Mouse (Mus musculus) mature B cell (primary cell): Measurements from ENCODE around the gene Lmna.

Experiments
- in situ Hi-C: fragments of 300-500 bp; cut with MboI; formaldehyde crosslinking; loops from 2 replicates; pipeline ENCODE4 v1.14.3; 2019

The Lmna gene

DNA sequence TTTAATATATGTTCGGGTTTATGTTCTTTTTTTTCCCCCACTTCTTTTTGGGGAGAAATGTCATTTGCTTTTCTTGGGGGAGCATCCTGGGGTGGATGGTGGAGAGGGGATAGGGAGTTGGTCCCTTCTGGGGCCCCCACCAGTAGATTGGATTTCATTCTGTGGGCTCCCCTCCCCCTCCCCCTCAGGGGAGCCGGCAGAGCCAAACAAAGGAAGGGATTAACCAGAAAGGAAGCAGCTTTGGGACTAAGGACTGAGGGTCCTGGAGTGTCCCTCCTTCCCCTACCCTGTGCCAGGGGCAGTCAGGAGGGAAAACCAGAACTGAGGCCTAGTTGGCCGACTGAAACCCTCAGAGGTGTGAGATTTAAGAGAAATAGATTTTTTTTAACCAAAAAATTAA is 29.6 kb upstream of the Lmna start:
- in situ Hi-C loops: no loop called here

DNA sequence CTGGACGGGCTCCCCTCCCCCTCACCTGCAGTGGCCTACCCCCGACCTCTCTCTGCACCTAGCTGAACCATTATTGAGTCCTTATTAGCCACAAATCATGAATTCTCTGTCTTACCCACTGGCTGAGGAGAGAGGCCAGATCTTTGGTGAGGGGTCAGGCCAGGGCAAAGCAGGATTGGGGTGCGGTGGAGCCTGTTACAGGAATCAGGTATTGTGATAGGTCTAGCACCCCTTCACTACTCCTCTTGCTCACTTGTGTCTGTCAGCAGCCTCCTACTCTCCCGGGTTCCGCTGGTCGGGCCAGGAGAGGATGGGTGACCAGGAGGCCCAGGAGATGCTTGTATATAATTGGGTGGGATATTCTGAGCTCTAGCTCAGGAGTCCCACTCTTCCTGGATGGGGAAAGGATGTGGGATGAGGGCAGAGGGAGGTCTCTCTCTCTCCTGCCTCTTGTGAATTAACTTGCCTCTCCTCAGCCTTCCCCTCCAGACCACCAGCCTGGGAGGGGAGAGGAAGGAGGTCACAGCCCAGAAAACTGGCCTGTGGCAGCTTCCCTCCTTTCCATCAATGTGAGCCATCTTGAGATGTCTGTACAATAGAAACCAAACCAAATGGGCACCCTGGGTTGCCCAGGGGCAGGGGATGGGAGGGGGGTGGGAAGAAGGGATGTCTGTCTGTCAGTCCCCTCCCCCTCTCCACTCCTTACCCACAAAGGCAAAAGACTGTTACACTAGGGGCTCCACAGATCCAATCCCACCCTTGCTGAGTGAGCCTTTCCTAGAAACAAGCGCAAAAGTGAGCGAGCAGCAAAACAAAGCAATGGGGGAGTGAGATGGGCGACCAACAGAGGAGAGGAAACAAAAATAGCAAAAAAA is 28.8 kb upstream of the Lmna start:
- in situ Hi-C loops: no loop called here

DNA sequence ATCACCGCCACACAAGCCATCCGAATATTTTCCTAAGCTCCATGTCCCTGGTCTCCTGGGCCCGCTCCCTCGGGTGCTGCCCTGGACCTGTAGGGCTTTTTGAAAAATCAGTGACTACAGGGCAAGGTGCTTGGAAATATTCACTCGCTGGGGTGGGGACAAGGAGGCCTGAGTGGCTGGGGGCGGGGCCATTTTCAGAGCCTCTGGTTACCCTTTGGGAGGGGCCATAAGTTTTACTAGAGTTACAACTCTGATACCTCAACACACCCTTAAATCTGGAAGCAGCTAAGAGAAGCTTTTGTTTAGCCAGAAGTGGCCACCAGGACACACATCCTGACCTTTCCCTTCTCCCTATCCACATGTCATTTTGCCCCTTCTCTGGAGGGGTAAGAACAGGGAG is 27.4 kb upstream of the Lmna start:
- in situ Hi-C loops: no loop called here

DNA sequence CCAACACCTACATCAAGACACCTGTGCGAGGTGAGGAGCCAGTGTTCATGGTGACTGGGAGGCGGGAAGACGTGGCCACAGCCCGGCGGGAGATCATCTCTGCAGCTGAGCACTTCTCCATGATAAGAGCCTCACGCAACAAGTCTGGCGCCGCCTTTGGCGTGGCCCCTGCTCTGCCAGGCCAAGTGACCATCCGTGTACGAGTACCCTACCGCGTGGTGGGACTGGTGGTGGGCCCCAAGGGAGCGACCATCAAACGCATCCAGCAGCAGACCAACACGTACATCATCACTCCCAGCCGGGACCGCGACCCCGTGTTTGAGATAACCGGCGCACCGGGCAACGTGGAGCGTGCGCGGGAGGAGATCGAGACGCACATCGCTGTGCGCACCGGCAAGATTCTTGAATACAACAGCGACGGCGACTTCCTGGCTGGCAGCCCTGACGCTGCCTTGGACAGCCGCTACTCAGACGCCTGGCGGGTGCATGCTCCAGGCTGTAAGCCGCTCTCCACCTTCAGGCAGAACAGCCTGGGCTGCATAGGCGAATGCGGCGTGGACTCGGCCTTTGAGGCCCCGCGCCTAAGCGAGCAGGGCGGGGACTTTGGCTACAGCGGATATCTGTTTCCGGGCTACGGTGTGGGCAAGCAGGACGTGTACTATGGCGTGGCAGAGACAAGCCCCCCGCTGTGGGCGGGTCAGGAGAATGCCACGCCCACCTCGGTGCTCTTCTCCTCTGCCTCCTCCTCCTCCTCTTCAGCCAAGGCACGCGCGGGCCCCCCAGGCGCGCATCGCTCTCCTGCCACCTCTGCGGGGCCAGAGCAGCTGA is 26.6 kb upstream of the Lmna start:
- in situ Hi-C loops: no loop called here

DNA sequence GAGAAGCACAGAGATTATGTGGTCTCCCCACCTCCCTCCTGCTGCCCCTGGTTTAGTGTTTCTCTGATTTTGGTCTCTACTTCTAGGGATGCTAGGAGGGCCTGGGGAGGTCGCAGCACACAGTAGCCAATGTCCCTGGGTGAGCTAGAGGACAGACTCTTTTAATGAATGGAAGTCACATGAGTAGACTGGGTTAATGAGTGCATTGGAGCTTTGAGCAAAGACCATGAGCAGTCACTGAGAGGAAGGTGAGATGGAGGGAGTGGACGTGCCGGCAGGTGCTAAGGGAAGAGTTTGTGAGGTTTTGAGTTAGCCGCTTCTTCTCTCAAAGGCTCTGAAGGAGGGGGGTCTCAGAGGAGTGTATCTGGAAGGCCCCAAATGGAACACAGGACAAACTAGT is 25.8 kb upstream of the Lmna start:
- in situ Hi-C loops: no loop called here

DNA sequence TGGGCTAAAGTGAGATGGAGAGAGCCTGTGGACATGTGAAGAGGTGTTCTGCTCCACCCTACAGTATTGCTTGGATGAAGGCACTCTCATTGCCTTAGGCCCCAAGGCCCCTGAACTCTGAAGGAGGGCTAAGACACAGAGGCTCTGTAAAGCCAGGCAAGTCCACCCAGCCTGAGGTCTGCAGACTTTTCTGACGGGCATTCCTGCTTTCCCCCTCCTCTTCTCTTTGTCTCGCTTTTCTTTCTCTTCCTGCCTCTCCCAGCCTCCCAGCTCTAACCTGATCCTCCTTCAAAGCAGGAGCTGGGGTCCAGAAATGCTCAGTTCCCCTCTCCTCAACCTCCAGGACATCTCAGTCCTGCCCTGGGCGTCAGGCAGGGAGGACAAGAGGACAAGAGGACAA is 25.2 kb upstream of the Lmna start:
- in situ Hi-C loops: no loop called here

DNA sequence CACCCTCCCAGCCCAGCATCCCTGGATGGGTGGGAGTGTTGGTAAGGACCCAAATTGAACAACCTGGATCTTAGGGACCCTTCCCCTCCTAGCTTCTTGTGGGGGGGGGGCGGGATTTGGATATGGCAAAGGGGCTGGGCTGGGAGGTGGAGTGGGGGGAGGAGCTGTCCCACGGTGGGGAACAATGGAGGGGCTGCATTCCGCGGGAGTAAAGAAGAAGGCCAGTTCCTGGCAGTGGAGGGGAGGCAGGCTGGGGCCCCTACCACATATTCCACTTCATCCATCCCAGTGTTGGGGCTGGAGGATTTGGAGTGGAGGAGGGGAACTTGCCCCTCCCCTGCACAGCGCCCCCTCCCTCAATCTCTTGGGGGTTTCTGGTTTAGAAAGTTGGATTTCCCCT is 23.9 kb upstream of the Lmna start:
- in situ Hi-C loops: loop anchor here (5.0 kb wide), 1 partner anchor 126 kb away; no protein-coding TSS in a partner anchor

DNA sequence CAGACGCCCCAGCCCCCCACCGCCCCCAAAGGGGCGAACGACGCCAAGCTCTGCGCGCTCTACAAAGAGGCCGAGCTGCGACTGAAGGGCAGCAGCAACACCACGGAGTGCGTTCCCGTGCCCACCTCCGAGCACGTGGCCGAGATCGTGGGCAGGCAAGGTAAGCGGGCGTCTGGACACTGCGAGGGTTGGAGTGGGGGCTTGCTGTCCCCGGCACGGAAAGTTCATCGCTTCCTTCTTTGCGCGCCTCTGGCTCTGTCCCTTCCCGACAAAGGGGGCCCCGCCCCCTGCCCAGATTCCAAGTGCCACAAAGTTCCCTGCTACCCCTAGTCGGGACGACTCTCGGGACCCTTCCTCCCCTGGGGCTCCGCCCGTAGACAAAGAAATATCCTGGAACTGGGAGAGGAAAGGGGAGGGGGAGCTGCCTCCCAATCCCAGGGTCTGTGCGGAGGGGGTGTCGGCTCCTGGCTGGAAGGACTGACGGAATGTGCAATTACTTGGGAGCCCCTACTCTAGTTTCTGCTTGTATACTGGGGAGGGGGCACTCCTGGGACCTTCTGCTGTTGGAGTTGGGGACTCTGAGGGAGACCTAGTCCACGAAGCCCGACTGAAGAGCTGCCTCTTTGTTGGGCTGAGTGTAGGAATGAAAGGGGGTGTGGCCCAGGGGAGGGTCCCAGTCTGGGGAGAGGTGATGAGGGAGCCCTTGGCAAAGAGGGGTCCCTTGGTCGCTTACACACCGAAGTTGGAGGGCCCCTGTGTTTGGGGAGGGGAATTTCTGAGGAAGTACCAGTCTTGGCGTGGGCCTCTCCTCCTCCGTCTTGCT is 23.1 kb upstream of the Lmna start:
- in situ Hi-C loops: loop anchor here (5.0 kb wide), 1 partner anchor 126 kb away; no protein-coding TSS in a partner anchor

DNA sequence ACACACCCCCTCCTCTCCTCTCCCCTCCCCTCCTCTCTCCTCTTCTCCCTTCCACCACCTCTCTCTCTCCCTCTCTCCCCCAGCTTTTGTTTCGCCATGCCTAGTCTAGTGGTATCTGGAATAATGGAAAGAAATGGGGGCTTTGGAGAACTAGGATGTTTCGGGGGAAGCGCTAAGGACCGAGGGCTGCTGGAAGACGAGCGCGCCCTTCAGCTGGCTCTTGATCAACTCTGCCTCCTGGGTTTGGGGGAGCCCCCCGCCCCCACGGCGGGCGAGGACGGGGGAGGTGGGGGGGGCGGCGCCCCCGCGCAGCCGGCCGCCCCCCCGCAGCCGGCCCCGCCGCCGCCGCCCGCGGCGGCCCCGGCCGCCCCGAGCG is 22.5 kb upstream of the Lmna start, which contains the start of gene Mex3a:
Gene Mex3a (plus strand): TSS at position 97 of the 376 bp plus-strand sequence.
- in situ Hi-C loops: loop anchor here (5.0 kb wide), 1 partner anchor 125 kb away; no protein-coding TSS in a partner anchor

DNA sequence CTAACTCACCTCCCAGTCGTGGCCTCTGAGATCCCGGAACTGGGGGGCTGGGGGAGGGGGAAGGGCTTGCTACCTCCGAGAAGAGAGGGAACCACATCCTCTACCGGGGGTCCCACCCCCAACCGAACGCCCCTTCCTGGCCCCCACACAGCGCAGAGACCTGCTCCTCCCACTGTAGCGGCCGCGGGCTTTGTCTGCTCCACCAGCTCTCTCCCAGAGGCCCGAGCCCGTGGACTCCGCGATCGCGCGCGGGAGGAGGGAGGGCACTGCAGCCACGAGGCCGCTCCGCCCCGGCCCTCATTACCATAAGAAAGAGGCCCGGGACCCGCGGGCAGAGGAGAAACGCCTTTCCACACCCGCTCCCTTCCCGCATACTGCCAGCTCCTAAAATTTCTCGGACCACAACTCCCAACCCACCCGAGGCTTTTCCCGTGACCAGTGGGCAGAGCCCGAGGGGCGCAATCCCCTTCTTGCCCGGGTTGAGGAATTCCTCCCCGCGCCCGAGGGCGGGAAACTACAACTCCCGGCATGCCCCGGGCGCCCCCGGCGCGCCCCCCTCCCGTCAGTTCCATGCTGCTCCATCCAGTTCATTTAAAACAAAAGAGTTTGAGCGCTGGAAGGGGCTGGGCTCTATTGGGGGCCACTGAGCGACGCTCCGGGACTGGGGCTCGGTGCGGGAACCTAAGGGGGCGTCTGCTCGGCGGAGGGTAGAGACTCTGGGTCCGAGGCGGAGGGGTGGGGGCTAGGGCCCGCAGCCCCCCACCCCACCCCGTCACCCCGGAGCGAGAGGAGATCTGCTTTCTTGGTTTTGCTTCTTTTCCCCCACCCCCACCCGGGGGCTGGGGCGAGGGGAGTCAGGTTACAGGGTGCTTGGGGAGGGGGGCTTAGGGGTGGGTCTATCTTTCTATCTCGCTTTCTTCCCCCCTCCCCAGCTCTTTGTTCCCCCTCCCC is 21.9 kb upstream of the Lmna start:
- in situ Hi-C loops: loop anchor here (5.0 kb wide), 1 partner anchor 124 kb away; no protein-coding TSS in a partner anchor

DNA sequence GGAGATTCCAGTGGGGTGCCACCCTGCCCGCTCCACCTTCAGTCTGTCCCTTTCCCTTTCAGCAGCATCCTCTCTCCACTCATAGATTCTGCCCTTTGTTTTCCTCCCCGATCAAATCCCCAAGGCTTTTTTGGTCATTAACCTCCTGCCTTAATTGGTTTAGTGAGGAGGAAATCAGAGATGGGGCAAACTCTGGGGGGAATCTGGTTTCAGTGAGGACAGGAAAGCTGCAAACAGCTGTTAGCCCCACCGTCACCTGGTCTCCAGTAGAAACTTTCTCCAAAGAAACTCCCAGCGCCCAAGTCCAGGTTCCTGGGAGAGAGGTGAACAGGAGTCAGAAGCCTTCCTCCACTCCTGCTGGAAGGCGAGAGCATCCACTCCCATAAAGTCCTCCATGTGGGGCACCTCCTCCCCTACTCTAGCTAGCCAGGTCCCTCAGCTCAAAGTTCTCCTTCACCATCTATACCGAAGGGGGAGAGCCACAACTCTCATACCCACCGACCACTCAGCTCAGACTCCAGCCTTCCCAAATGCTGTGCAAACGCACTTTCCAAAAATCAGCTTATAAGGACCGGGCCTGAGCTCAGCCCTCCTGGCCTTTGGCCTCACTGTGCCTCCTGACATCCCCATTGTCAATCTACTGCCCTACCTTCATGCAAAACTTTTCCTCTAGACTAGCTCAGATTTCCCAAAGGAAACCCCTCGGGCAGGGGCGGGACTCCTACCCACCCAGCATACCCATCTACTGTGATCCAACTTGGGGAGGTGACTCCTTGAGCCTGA is 20.5 kb upstream of the Lmna start:
- in situ Hi-C loops: loop anchor here (5.0 kb wide), 1 partner anchor 123 kb away; no protein-coding TSS in a partner anchor

DNA sequence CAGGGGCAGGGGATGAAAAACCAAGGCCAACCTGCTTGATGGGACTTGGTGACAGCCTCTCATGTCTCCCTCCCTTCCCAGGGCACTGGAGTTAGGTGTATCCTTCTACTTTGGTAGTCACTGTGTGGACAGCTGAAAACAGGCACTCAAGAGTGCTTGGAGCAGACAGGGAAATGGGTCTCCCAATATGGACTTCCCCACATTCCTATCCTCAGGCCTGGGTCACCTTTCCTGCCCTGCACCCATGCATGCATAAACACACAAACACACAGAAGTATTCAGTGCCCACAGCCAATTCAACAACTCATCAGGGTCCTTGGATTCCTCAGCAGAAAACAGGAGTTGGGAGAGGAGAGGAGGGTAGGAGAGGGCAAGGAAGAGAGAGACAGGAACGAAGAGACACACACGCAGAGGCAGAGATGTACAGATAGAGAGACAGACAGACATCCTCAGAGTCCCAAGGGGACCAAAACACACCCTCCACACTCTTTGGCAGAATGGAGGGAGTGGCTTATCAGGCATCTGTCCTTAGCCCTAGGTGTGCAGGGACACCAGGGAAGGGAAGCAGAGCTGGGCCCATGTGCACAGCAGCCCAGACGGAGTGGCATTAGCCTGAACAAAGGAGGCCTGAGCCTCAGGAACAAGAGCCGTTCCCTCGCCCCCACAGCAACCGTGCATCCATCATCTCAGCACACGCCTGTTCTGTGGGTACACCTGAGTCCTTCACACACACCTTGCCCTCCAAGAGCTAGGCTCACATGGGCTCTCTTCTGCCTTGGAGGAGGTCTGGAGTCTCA is 19.6 kb upstream of the Lmna start:
- in situ Hi-C loops: no loop called here

DNA sequence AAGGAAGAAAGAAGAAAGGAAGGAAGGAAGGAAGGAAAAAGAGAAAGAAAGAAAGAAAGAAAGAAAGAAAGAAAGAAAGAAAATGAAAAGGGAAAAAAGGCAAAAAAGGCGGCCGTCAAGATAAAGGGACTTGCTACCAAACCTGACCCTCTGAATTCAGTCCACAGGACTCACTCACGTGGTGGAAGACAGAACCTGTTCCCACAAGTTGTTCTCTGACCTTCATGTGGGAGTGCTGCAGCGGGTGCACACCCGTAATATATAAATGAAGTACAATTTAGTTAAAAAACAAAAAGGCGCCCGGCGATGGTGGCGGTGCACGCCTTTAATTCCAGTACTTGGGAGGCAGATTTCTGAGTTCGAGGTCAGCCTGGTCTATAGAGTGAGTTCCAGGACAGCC is 18.9 kb upstream of the Lmna start:
- in situ Hi-C loops: no loop called here

DNA sequence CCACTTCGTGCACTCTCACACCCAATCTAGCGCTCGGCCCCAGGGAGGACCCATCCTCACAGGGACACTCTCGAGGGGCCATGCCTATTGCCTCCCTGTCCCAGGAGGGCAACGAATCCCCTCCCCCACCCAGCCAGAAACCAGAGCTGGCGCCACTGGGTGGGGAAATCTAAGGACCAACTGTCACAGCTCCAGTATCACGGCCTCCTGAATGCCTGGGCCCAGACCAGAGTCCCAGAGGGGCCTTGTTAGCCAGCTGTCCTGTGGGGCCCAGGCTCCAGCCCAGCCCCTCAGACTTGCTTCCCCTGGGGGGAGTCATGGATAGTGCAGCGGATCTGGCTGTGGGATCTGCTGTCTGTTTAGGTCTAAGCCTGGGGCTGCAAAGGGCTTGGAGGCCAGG is 17.8 kb upstream of the Lmna start:
- in situ Hi-C loops: no loop called here

DNA sequence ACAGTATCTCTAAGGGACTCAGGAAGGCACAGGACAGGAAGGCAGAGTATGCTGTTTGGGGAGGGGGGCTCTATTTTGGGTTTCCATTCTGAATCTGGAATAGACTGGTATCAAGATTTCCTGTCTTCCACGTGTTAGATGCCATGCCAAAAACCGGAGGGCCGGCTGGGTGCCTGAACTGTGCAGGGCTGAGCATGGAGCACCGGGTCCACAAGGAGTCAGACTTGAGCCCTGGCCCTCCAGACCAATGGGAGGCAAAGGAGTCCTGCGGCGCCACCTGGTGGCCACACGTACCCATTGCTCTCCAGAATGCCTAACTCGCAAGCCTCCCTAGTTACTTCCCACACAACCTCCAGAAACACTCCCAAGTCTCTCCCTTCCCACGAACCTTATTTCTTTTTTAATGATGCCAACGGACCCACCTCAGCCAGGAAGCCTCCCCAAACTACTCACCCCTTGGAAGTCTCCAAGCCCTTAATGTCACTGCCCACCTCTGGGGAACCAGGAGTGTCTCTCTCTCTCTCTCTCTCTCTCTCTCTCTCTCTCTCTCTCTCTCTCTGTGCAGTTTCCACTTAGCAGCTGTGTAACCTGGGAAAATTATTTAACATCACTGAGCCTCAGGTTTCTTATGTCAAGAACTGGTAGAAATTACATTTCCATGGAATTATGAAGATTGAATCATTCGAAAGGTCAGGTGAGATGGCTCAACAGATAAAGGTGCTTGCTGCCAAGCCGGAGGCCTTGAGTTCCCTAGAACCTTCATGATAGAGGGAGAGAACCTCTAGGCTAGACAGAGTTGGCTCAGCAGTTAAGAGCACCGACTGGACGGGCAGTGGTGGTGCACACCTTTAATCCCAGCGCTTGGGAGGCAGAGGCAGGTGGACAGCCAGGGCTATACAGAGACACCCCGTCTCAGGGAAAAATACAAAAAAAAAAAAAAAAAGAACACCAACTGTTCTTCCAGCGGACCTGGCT is 16.7 kb upstream of the Lmna start:
- in situ Hi-C loops: no loop called here

DNA sequence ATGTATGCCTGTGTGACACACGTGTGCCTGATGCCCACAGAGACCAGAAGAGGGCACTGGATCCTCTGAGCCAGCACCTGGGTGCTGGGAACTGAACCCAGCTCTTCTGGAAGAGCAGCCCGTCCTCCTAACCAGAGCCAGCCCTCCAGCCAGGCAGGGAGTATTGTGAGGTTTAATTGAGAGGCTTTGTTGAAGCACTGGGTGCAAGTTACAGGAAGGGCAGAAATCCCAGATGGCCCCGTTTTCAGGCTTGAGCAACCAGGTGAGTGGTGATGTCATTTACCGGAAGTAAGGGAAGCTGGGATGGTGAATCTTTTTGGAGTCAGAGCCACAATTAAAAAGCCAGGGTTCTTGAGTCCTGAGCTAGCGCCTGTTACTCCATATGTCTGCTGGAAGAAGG is 15.3 kb upstream of the Lmna start:
- in situ Hi-C loops: no loop called here

DNA sequence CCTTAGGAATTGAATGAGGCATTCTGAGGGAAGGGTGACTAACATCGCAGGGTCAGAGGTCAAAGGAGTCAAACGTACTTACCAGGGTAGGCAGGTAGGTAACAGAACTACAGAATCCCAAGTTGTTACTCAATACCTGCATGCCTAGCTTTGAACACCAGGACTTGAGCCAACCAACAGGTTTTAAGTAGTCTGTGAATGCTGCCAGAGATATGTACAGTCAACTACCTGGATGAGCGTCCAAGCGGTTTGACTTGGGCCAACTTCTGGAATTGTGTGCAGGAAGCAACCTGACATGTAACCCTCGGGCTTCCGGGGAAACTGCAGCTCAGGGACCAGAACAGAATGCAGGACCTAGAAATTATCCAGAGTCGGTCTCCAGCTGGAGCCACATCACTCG is 13.3 kb upstream of the Lmna start:
- in situ Hi-C loops: loop anchor here (5.0 kb wide), 1 partner anchor 41 kb away; no protein-coding TSS in a partner anchor
